Mouse (Mus musculus): ENCODE data around the gene Vps16. TPM values are rescaled to one million over a fixed set of nuclear protein-coding genes. Genes with fewer than 3 reads are reported as not detected.
A peak's percentile ranks its signal among the peaks of the same experiment; 100 is the strongest.

The Vps16 gene
- polyA plus RNA-seq, 1 experiment = 101 TPM

- TF ChIP-seq POLR2A (IDR thresholded peaks at IDR 0.05; ENCODE audit: extremely low read depth, insufficient read depth, low read length) (no peak), CTCF (IDR thresholded peaks at IDR 0.05; ENCODE audit: extremely low read depth, insufficient read depth, low read length) (no peak)
- no peaks in the 10 kb centered on the region for H3K4me1 ChIP-seq (ENCODE audit: control insufficient read depth, insufficient read depth, low read length)
- no peak overlapping the region for H3K27ac ChIP-seq (ENCODE audit: insufficient read depth, low read length)
- H3K4me3 ChIP-seq (ENCODE audit: insufficient read depth, low read length) = no peak overlapping the region
Measured at GRCm38 (mm10) chr2:130414094-130414856, 9.9 kb upstream of the Vps16 start.

- Histone ChIP-seq H3K4me3 (ENCODE audit: insufficient read depth, low read length) (no peak overlapping the region), H3K4me1 (ENCODE audit: control insufficient read depth, insufficient read depth, low read length) (peaks cover 2% of the 10 kb centered on the region; the same call in 1 of the 2 replicates), H3K27ac (ENCODE audit: insufficient read depth, low read length) (no peak overlapping the region)
- TF ChIP-seq CTCF (IDR thresholded peaks at IDR 0.05; ENCODE audit: extremely low read depth, insufficient read depth, low read length) = no peak
- no peak for TF ChIP-seq POLR2A (IDR thresholded peaks at IDR 0.05; ENCODE audit: extremely low read depth, insufficient read depth, low read length)
Measured at GRCm38 (mm10) chr2:130421781-130422620, 2.1 kb upstream of the Vps16 start.

- Histone ChIP-seq H3K4me1 (ENCODE audit: control insufficient read depth, insufficient read depth, low read length) (peaks cover 2% of the 10 kb centered on the region; the same call in 1 of the 2 replicates), H3K4me3 (ENCODE audit: insufficient read depth, low read length) (peak overlapping the region; percentile 85), H3K27ac (ENCODE audit: insufficient read depth, low read length) (peak overlapping the region; percentile 89)
- TF ChIP-seq POLR2A (IDR thresholded peaks at IDR 0.05; ENCODE audit: extremely low read depth, insufficient read depth, low read length) = peak; percentile 43; the same call in 1 of the 2 replicates
- TF ChIP-seq CTCF (IDR thresholded peaks at IDR 0.05; ENCODE audit: extremely low read depth, insufficient read depth, low read length) = no peak
Measured at GRCm38 (mm10) chr2:130423397-130424125, 578 bp upstream of the Vps16 start.

- Histone ChIP-seq H3K27ac (ENCODE audit: insufficient read depth, low read length) (no peak overlapping the region), H3K4me1 (ENCODE audit: control insufficient read depth, insufficient read depth, low read length) (peaks cover 2% of the 10 kb centered on the region; the same call in 1 of the 2 replicates), H3K4me3 (ENCODE audit: insufficient read depth, low read length) (peak overlapping the region; percentile 85)
- TF ChIP-seq POLR2A (IDR thresholded peaks at IDR 0.05; ENCODE audit: extremely low read depth, insufficient read depth, low read length) (no peak), CTCF (IDR thresholded peaks at IDR 0.05; ENCODE audit: extremely low read depth, insufficient read depth, low read length) (no peak)
Measured at GRCm38 (mm10) chr2:130425112-130425511, 973 bp downstream of the Vps16 start.

GRCm38 (mm10) chr2:130429851-130430250 lies 5.7 kb downstream of the Vps16 start:
- H3K4me3 ChIP-seq (ENCODE audit: insufficient read depth, low read length) = no peak overlapping the region
- no peaks in the 10 kb centered on the region; the same call in 1 of the 2 replicates for H3K4me1 ChIP-seq (ENCODE audit: control insufficient read depth, insufficient read depth, low read length)
- TF ChIP-seq POLR2A (IDR thresholded peaks at IDR 0.05; ENCODE audit: extremely low read depth, insufficient read depth, low read length) = no peak
- no peak for TF ChIP-seq CTCF (IDR thresholded peaks at IDR 0.05; ENCODE audit: extremely low read depth, insufficient read depth, low read length)

GRCm38 (mm10) chr2:130430484-130430883 lies 6.3 kb downstream of the Vps16 start:
- Histone ChIP-seq H3K4me1 (ENCODE audit: control insufficient read depth, insufficient read depth, low read length) (no peaks in the 10 kb centered on the region; the same call in 1 of the 2 replicates), H3K27ac (ENCODE audit: insufficient read depth, low read length) (no peak overlapping the region), H3K4me3 (ENCODE audit: insufficient read depth, low read length) (no peak overlapping the region)
- TF ChIP-seq CTCF (IDR thresholded peaks at IDR 0.05; ENCODE audit: extremely low read depth, insufficient read depth, low read length) (no peak), POLR2A (IDR thresholded peaks at IDR 0.05; ENCODE audit: extremely low read depth, insufficient read depth, low read length) (no peak)

More at GRCm38 (mm10) chr2:130429851-130430250, 5.7 kb downstream of the Vps16 start:
- H3K27ac ChIP-seq (ENCODE audit: insufficient read depth, low read length) = no peak overlapping the region

GRCm38 (mm10) chr2:130432157-130432556 lies 8.0 kb downstream of the Vps16 start:
- no peak for TF ChIP-seq POLR2A (IDR thresholded peaks at IDR 0.05; ENCODE audit: extremely low read depth, insufficient read depth, low read length)
- no peak overlapping the region for H3K4me3 ChIP-seq (ENCODE audit: insufficient read depth, low read length)
- no peaks in the 10 kb centered on the region; the same call in 1 of the 2 replicates for H3K4me1 ChIP-seq (ENCODE audit: control insufficient read depth, insufficient read depth, low read length)
- H3K27ac ChIP-seq (ENCODE audit: insufficient read depth, low read length) = no peak overlapping the region

GRCm38 (mm10) chr2:130433152-130433551 lies 9.0 kb downstream of the Vps16 start:
- Histone ChIP-seq H3K4me3 (ENCODE audit: insufficient read depth, low read length) (no peak overlapping the region), H3K4me1 (ENCODE audit: control insufficient read depth, insufficient read depth, low read length) (no peaks in the 10 kb centered on the region; the same call in 1 of the 2 replicates), H3K27ac (ENCODE audit: insufficient read depth, low read length) (no peak overlapping the region)
- no peak for TF ChIP-seq POLR2A (IDR thresholded peaks at IDR 0.05; ENCODE audit: extremely low read depth, insufficient read depth, low read length)
- TF ChIP-seq CTCF (IDR thresholded peaks at IDR 0.05; ENCODE audit: extremely low read depth, insufficient read depth, low read length) = peak; percentile 65

- Histone ChIP-seq H3K27ac (ENCODE audit: insufficient read depth, low read length) (no peak overlapping the region), H3K4me1 (ENCODE audit: control insufficient read depth, insufficient read depth, low read length) (no peaks in the 10 kb centered on the region), H3K4me3 (ENCODE audit: insufficient read depth, low read length) (no peak overlapping the region)
- no peak for TF ChIP-seq POLR2A (IDR thresholded peaks at IDR 0.05; ENCODE audit: extremely low read depth, insufficient read depth, low read length)
- no peak for TF ChIP-seq CTCF (IDR thresholded peaks at IDR 0.05; ENCODE audit: extremely low read depth, insufficient read depth, low read length)
Measured at GRCm38 (mm10) chr2:130436769-130437168, 12.6 kb downstream of the Vps16 start.

All from cortical plate, adult 2 months (tissue).